Mouse (Mus musculus): Measurements from ENCODE around the gene Pdia2.
"Not testable (repeated sequence)": the region's sequence is repeated elsewhere in the genome, so short reads cannot be mapped to it uniquely, and the experiment has no call there.

The Pdia2 gene

DNA sequence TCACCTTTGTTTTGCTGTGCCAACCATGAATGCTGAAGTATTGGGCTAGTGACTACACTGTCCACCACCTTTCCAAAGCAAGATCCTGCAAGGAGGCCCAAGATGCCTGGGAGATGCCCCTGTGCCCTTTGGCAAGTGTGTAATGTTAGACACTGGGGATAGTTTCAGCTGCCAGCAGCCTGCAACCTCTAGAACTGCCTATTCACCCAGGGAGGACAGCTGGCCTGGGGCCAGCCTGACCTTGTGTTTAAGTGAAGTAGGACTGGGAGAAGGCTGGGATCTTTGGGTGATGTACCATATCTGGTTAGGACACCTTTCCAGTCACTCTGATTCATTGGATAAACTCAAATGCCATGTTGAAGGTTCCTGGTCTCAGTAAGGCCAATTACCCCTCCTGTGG, 3.1 kb upstream of the Pdia2 start:
- no peak for DNase-seq (ENCODE audit: extremely low spot score, low read depth, low spot score)

- DNase-seq (ENCODE audit: extremely low spot score, low read depth, low spot score) = no peak
Measured at GRCm38 (mm10) chr17:26200831-26201705, 2.2 kb upstream of the Pdia2 start.

- no peak for DNase-seq (ENCODE audit: extremely low spot score, low read depth, low spot score)
Measured at GRCm38 (mm10) chr17:26192481-26193190, 6.3 kb downstream of the Pdia2 start.

DNA sequence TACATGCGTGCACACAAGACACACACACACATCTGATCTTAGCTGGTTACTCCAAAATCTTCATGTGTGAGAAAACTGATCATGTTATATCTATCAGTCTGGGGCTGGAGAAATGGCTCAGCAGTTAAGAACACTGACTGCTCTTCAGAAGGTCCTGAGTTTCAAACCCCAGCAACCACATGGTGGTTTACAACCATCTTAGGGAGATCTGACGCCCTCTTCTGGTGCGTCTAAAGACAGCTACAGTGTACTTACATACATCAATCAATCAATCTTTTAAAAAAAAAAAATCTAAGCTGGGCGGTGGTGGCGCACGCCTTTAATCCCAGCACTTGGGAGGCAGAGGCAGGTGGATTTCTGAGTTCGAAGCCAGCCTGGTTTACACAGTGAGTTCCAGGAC, 7.4 kb downstream of the Pdia2 start:
- DNase-seq (ENCODE audit: extremely low spot score, low read depth, low spot score) = not testable (repeated sequence)

DNA sequence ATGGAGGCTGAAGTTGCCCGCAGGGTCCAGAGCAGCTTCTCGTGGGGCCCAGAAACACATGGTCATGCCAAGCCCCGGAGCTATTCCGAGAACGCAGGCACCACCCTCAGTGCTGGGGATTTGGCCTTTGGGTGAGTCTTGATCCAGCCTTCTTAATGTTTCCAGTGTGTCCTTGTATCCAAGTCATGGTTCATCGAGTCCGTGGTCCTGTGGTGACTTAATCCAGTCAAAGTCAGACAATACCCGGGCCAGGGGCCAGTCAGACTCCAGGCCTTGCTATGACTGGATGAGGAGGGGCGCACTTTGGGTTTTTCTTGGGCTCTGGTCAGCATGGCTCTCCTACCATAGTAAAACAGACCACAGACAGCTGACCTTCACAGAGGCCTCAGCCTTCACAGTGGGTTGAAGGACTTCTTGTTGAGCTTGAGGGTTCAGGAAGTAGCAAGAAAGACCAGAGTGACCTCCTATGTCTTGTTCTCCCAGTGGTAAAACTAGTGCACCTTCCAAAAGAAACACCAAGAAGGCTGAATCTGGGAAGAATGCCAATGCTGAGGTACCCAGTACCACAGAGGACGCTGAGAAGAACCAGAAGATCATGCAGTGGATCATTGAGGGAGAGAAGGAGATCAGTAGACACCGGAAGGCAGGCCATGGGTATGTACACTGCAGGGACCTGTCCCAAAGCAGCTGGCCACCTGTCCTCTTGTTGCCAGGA, 10.6 kb downstream of the Pdia2 start:
- no peak for DNase-seq (ENCODE audit: extremely low spot score, low read depth, low spot score)

DNA sequence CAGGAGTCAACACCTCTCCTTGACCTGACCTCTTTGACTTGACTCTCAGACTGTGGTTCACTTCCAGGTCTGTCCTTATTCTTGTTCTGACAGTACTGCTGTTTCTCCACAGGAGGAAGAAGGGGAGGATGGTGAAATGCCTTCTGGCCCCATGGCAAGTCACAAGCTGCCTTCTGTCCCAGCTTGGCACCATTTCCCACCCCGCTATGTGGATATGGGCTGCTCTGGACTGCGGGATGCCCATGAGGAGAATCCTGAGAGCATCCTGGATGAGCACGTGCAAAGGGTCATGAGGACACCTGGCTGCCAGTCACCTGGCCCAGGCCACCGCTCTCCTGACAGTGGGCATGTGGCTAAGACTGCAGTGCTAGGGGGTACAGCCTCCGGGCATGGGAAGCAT, 11.3 kb downstream of the Pdia2 start:
- DNase-seq (ENCODE audit: extremely low spot score, low read depth, low spot score) = no peak

DNA sequence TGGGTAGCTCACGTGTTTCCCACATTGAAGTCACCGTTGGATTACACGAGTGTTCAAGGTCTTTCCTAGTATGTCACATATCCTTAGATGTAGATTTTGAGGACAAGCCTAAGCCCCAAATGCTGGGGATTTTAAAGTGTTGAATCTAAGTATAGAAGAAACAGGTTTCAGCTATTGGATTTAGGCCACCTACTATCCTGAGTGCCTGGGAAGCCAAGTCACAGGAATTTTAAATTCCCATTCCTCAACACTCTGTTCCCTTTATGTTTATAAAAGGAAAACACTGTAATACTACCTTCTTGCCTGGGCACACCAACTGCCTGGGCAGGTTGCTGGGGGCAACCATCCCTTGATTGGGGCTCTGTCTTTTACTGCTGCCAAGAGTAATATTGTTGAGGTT, 17.7 kb downstream of the Pdia2 start:
- no peak for DNase-seq (ENCODE audit: extremely low spot score, low read depth, low spot score)

GRCm38 (mm10) chr17:26178611-26179010, 20.3 kb downstream of the Pdia2 start:
- no peak for DNase-seq (ENCODE audit: extremely low spot score, low read depth, low spot score)

- not testable (repeated sequence) for DNase-seq (ENCODE audit: extremely low spot score, low read depth, low spot score)
Measured at GRCm38 (mm10) chr17:26175248-26175647, 23.6 kb downstream of the Pdia2 start.

- no peak for DNase-seq (ENCODE audit: extremely low spot score, low read depth, low spot score)
Measured at GRCm38 (mm10) chr17:26168039-26168438, 30.8 kb downstream of the Pdia2 start.

DNA sequence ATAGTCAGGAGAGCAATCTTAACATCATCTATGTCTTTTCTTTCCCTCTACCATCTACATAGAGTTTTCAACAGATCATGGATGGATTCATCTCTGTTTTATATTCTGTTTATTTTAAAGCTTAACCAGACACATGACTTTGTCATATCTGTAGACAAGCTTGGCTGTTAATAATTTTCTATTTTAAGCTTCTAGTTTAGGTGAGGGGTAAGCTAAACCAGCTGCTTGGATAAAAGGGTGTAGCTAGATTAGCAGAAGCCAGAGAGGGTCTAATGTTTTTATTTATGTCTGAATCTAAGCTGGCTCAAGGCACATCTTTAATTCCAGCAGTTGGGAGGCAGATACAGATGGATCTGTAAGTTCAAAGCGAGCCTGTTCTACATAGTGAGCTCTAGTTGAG, 36.2 kb downstream of the Pdia2 start:
- DNase-seq (ENCODE audit: extremely low spot score, low read depth, low spot score) = no peak

GRCm38 (mm10) chr17:26151886-26152630, 46.8 kb downstream of the Pdia2 start:
- no peak for DNase-seq (ENCODE audit: extremely low spot score, low read depth, low spot score)

GRCm38 (mm10) chr17:26149056-26149455, 49.8 kb downstream of the Pdia2 start:
- no peak for DNase-seq (ENCODE audit: extremely low spot score, low read depth, low spot score)

All from hindlimb bud, embryonic 11.5 days (tissue).